Mouse (Mus musculus) liver, embryonic 13.5 days (tissue): ENCODE data around the gene Slc2a3. TPM values are rescaled to one million over a fixed set of nuclear protein-coding genes. Genes with fewer than 3 reads are reported as not detected.
"Not testable (repeated sequence)": the region's sequence is repeated elsewhere in the genome, so short reads cannot be mapped to it uniquely, and the experiment has no call there.

Experiments used
- ATAC-seq: fragments of 200-750 bp; cut with Nextera tagmentation; 2 replicates; pipeline ENCODE4 v1.8.0; 2017; ENCODE audit warnings: low read depth, mild to moderate bottlenecking, moderate number of reproducible peaks, moderate library complexity
- DNase-seq: peaks from one replicate; pipeline ENCODE4 v3.0.0; 2022
- H3K27ac ChIP-seq: fragments of 300-500 bp; sonication (generic); 2 replicates; pipeline ENCODE4 v1.5.1; 2015; ENCODE audit warnings: moderate library complexity, mild to moderate bottlenecking, inconsistent platforms
- H3K27me3 ChIP-seq: fragments of 300-500 bp; sonication (generic); 2 replicates; pipeline ENCODE4 v1.6.1; 2015; ENCODE audit warnings: mild to moderate bottlenecking, inconsistent platforms
- H3K36me3 ChIP-seq: fragments of 300-500 bp; sonication (generic); 2 replicates; pipeline ENCODE4 v1.6.1; 2015; ENCODE audit warnings: mild to moderate bottlenecking, inconsistent platforms
- H3K4me1 ChIP-seq: fragments of 300-500 bp; sonication (generic); replicated peaks from 2 replicates; pipeline ENCODE4 v1.6.1; 2015; ENCODE audit warnings: inconsistent platforms
- H3K4me2 ChIP-seq: fragments of 300-500 bp; sonication (generic); 2 replicates; pipeline ENCODE4 v1.6.1; 2015; ENCODE audit warnings: inconsistent platforms, mild to moderate bottlenecking, moderate library complexity
- H3K4me3 ChIP-seq: fragments of 300-500 bp; sonication (generic); replicated peaks from 2 replicates; pipeline ENCODE4 v1.5.1; 2015; ENCODE audit warnings: mild to moderate bottlenecking, inconsistent platforms
- H3K9ac ChIP-seq: fragments of 300-500 bp; sonication (generic); 2 replicates; pipeline ENCODE4 v1.6.1; 2015; ENCODE audit warnings: mild to moderate bottlenecking, inconsistent platforms
- H3K9me3 ChIP-seq: fragments of 300-500 bp; sonication (generic); replicated peaks from 2 replicates; pipeline ENCODE4 v1.6.1; 2016; ENCODE audit warnings: inconsistent platforms
- WGBS: fragments of 180-500 bp; shearing (Covaris S2); methylation state at CpG from one replicate; pipeline ENCODE4 v1.1.7; 2015; ENCODE audit not compliant: insufficient replicate concordance; 5-methylcytosine and 5-hydroxymethylcytosine counted together
- polyA plus RNA-seq: library from polyadenylated mRNA; unstranded; fragments of >200 nt; fragmentation: Nextera tagmentation; extraction: Ambion mirVana; gene quantifications from 2 replicates; pipeline ENCODE4 v1.2.1, GENCODE M21; 2015

Slc2a3 gene
- polyA plus RNA-seq, 1 experiment from 2014 or later, result 18.6 TPM

DNA sequence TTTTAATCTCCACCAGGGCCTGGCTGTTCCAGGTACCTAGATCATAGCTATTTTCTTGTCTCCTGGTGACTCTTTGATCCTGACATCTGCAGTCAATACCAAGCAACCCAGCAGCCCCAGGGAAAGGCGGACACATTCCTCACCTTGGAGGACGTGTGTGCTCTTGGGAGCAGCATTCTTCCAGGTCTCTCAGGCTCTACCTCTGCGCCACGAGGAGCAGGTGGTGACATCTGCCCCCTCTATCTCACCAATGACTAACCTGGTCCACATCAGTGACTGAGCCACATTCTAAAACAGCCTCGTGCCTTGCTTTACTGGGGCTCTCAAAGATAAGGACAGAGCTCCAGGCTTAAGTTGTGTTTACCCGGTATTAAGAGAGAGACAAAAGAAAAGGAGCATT lies 28.7 kb downstream of the Slc2a3 start:
- Histone ChIP-seq H3K4me2 (no peak overlapping the region), H3K9me3 (no peaks in the 10 kb centered on the region), H3K27me3 (no peaks in the 10 kb centered on the region), H3K36me3 (no peaks in the 10 kb centered on the region), H3K27ac (no peak overlapping the region), H3K9ac (no peak overlapping the region), H3K4me1 (no peaks in the 10 kb centered on the region), H3K4me3 (no peak overlapping the region)
- WGBS, result 54% methylated on average over 6 of the region's 6 CpGs
- ATAC-seq, result no peak
- no peak for DNase-seq

DNA sequence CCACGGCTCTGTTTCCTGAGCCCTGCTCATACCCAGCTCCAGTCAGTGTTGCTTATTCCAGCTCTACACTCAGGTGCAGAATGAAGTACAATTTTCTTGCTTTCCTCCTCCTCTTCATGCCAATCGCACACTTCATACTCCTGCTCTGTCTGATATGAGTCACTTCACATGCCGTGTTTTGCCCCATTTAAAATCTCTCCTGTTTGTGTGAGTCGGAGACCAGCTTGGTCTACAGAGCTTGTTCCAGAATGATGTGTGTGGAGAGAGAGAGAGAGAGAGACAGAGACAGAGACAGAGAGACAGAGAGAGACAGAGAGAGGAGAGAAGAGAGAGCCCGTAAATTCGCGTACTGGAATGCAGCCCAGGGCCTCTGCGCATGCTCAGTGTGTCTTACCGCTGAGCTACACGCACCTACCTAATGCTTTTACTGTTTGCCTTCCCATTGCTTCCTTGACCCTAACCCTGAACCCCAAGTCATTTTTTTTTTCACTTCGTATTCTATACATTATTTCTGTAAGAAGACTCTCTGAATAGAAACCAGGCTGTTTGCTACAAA lies 30.6 kb downstream of the Slc2a3 start:
- WGBS, result 86% methylated on average over 11 of the region's 11 CpGs
- H3K4me2 ChIP-seq, result no peak overlapping the region

DNA sequence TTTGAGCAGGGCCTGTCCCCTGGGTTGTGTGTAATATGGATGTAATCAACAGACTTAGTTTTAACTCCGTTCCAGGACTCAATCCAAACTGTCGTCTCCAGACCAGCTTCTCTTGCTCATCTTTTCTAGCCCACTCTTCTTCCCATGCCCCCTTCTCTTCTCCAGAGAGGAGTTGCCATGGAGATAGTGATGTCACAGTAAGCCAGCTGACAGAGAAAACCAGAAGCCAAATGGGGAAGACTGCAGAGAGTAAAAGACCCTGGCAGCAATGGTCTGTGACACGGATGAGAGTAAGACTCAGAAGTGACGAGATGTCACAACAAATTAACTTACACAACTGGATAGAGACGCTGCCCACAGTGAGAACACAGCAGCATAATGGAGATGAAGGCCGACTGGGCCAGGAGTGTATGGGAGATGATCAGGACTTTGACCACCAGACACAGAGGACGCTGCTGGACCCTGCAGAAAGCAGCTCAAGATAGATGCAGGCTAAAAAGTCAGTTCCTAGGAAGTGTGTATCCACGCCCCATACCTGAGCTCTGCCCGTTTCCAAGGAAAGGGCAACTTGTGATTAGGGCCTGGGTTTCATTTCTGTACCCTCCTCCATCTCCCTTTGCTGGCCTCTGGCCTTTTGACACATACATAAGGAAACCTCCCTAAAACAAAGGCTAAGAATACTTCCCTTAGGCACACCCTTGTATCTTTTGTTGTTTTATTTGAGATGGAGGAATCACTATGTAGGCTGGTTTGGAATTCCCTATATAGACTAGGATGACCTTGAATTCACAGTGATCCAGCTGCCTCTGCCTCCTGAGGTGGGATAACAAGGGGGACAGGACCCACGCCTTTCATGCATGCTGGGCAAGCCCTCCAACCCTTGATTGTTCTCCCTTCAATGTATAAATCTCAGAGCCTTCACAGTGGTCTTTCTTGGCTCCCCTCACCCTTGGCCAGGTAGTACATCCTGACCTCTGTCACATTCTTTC lies 31.4 kb downstream of the Slc2a3 start:
- Histone ChIP-seq H3K4me2 (no peak overlapping the region), H3K27ac (no peak overlapping the region), H3K4me3 (no peak overlapping the region), H3K9ac (no peak overlapping the region), H3K9me3 (no peaks in the 10 kb centered on the region), H3K36me3 (no peaks in the 10 kb centered on the region), H3K4me1 (peaks cover 15% of the 10 kb centered on the region), H3K27me3 (no peaks in the 10 kb centered on the region)
- 73% methylated on average over 10 of the region's 10 CpGs for WGBS
- DNase-seq, result no peak
- ATAC-seq, result no peak

More for the DNA sequence above, 30.6 kb downstream of the Slc2a3 start:
- no peak for ATAC-seq
- Histone ChIP-seq H3K4me3 (no peak overlapping the region), H3K27ac (no peak overlapping the region), H3K4me1 (peaks cover 7% of the 10 kb centered on the region), H3K36me3 (no peaks in the 10 kb centered on the region), H3K9me3 (no peaks in the 10 kb centered on the region), H3K9ac (no peak overlapping the region), H3K27me3 (no peaks in the 10 kb centered on the region)
- no peak for DNase-seq

DNA sequence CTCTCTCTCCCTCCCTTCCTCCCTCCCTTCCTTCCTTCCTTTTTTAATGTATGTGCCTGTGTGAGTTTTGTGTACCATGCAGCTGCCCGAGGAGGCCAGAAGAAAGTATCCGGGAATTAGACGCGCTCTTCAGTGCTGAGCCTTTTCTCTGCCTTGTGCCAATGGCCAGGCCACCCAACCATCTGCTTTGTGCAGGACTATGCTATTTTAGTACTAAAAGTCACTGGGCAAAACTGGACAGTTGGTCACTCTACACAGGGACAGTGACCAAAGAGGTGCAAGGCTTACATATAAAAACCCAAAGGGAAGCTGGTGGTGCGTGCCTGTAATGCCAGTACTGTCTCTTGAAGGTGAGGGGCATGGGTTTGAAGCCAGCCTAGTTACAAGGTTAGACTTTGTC lies 33.2 kb downstream of the Slc2a3 start:
- Histone ChIP-seq H3K27me3 (no peaks in the 10 kb centered on the region), H3K9ac (no peak overlapping the region), H3K4me1 (peaks cover 33% of the 10 kb centered on the region), H3K27ac (no peak overlapping the region), H3K4me2 (no peak overlapping the region), H3K4me3 (no peak overlapping the region), H3K36me3 (no peaks in the 10 kb centered on the region), H3K9me3 (no peaks in the 10 kb centered on the region)
- ATAC-seq (no peak), DNase-seq (no peak)
- WGBS, result 80% methylated on average over 5 of the region's 5 CpGs

DNA sequence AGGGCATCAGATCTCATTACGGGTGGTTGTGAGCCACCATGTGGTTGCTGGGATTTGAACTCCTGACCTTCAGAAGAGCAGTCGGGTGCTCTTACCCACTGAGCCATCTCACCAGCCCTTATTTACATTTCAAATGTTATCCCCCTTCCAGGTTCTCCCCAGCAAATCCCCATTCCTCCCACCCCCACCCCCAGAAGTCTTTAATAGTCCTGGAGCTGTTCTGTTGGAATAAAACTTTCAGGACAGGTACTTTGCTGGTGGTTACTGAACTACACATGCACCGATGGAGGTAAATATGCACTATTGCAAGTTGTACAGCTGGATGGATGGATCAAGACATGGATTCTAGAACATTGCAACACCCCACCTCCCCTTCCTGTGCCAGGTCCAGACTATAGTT lies 34.4 kb downstream of the Slc2a3 start:
- H3K9ac ChIP-seq, ATAC-seq, H3K4me2 ChIP-seq, H3K27me3 ChIP-seq, H3K36me3 ChIP-seq, DNase-seq, H3K9me3 ChIP-seq, H3K4me3 ChIP-seq, H3K27ac ChIP-seq: not testable (repeated sequence)
- H3K4me1 ChIP-seq, result peaks cover 45% of the 10 kb centered on the region
- 66% methylated on average over 3 of the region's 3 CpGs for WGBS

DNA sequence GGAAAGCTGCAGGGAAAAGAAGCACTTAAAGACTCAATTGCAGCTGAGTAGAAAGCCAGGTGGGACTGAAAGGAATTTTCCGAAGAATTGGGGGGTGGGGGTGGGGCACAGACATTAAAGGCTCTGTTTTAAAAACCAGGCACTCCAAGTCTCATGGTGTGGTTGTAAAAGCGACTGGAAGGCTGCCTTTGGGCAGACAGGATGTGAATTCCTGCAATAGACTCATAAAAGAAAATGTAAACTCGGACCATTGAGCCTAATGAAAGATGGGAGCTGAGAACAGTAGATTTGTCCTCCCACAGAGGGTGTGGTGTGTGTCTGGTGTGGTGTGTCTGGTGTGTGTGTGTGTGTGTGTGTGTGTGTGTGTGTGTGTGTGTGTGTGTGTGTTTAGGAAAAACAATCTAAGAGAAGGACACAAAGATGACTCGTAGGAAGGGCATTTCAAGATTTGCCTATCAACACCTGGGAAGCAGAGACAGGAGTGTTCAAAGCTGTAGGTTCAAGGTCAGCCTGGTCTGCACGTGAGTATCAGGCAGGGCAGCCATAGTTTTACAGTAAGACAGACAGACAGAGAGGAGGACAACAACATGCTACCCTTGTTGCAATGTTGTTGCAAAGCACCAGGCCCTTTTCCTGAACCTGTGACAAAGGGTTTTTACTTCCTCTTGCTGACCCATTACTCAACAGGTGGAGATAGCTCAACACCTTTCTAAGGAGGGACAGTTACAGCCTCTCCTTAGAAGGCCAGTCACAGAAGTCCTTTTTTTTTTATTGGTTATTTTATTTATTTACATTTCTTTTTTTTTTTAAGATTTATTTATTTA lies 35.1 kb downstream of the Slc2a3 start:
- no peaks in the 10 kb centered on the region for H3K36me3 ChIP-seq
- peaks cover 52% of the 10 kb centered on the region for H3K4me1 ChIP-seq
- no peak overlapping the region for H3K9ac ChIP-seq
- no peak for DNase-seq
- H3K27me3 ChIP-seq, result no peaks in the 10 kb centered on the region
- no peak overlapping the region for H3K4me2 ChIP-seq
- WGBS, result 42% methylated on average over 5 of the region's 5 CpGs
- H3K27ac ChIP-seq, result peak overlapping the region; percentile 55
- no peaks in the 10 kb centered on the region for H3K9me3 ChIP-seq
- no peak overlapping the region for H3K4me3 ChIP-seq
- no peak for ATAC-seq

DNA sequence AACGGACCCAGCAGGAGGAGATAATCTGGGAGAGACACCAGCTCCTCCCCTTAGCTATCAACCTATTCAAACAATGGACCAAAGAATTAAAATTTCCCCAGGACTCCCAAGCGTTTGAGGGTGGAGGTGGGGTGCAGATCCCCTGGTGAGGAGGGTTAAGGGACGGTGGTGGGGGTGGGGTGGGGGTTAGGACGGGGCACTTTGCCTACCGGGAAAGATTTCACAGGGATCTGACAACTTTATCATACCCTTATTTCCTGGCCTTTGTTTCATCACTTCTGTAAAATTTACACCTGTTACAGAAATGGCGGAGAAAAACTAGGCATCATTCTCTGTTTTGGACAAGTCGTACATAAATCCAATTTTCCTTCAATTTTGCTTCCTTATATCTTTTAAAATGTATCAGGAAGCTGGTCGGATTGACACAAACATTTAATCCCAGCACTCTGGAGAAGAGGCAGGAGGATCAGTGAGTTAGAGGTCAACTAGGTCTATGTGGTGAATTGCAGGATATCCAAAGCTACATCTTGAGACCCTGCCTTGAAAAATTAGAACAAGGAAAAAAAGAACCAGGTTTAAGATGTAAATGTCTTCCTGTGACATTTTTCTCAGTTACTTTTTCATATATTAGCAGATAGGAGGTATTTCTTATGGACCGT lies 36.0 kb downstream of the Slc2a3 start:
- peak overlapping the region; percentile 96 for H3K4me2 ChIP-seq
- peak overlapping the region; percentile 89 for H3K27ac ChIP-seq
- H3K4me3 ChIP-seq, result peak overlapping the region; percentile 67
- H3K36me3 ChIP-seq, result no peaks in the 10 kb centered on the region
- DNase-seq, result no peak
- 20% methylated on average over 9 of the region's 9 CpGs for WGBS
- H3K27me3 ChIP-seq, result no peaks in the 10 kb centered on the region
- H3K9ac ChIP-seq, result peak overlapping the region; percentile 75
- no peaks in the 10 kb centered on the region for H3K9me3 ChIP-seq
- no peak for ATAC-seq
- peaks cover 61% of the 10 kb centered on the region for H3K4me1 ChIP-seq

DNA sequence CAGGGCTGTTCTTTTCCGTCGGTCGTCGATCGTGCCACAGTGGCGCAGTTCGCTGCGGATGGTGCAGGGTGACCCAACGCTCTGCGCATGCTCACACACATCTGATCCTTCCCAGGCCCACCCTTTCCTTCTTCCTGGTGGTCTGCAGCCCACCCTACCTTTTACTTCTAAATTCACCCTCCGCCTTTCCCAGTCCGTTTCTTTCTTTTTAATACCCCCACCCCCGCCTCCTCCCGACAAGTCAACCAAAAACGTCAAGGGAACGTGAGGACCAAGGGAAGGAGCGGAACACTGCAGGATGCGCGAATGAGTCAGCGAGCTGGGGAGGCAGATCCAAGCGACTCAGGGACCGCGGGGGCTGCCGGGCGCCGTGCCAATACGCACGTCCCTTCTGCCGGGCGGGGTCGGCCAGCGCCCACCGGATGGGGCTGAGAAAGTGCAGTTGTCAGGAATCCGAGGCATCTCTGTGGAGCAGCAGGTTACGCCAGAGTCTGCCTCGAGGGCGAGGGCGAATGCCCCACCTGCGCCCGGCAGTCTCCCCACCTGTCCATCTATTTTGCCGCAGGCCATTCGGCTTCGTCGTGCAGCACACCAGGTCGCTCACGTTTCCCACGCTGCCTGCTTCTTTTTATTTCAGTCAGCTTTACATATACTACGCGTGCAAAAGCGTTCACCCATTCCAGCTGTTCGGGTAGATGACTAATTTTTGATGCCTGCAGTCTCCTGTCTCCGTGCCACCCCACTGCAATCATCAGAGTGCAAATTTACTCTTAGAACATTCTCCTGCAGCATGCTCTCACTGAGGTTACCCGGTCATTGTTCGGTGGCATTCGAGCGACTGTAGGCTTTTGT lies 36.8 kb downstream of the Slc2a3 start:
- WGBS, result under 1% methylated on average over 56 of the region's 56 CpGs
- Histone ChIP-seq H3K4me3 (peak overlapping the region; percentile 67), H3K9me3 (no peaks in the 10 kb centered on the region), H3K4me1 (peaks cover 68% of the 10 kb centered on the region), H3K36me3 (no peaks in the 10 kb centered on the region), H3K9ac (peak overlapping the region; percentile 75), H3K4me2 (peak overlapping the region; percentile 96), H3K27me3 (no peaks in the 10 kb centered on the region), H3K27ac (peak overlapping the region; percentile 89)
- ATAC-seq, result peak; percentile 62
- DNase-seq, result peak; percentile 59

DNA sequence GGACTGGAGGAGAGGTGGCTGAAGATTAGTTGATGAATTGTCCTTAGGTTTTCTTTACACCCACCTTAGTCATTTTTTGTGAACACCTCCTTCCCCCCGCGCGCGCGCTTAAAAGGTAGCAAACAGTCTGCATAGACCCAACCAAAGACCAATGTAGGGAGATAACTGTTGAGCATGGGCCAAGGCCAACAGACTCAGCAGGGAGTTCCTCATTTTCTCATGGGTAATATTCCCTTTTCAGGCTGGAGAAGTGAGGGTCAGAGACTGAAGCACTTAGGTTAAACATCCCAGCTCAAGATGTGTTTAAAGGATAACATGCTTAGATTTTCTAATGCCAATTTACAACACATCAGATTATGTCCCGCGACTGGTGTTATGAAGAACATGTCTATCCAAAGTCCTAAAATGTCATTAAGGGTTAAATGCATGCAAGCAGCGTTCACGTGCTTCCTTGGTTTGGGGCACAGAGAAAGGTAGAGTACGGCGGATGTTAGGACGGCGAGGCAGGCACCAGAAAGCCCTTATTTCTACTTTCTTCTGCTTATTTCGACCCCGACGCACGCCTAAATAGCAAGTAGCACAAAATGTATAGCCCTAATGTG lies 37.5 kb downstream of the Slc2a3 start:
- no peak for ATAC-seq
- peak; percentile 13 for DNase-seq
- H3K4me2 ChIP-seq, result peak overlapping the region; percentile 96
- H3K9me3 ChIP-seq, result no peaks in the 10 kb centered on the region
- peak overlapping the region; percentile 67 for H3K4me3 ChIP-seq
- 23% methylated on average over 17 of the region's 17 CpGs for WGBS
- no peaks in the 10 kb centered on the region for H3K27me3 ChIP-seq
- H3K9ac ChIP-seq, result peak overlapping the region; percentile 75
- peaks cover 76% of the 10 kb centered on the region for H3K4me1 ChIP-seq
- peak overlapping the region; percentile 89 for H3K27ac ChIP-seq
- no peaks in the 10 kb centered on the region for H3K36me3 ChIP-seq
